Mouse (Mus musculus) frontal cortex, adult 2 months (tissue): ENCODE results near the gene Rasgef1b. TPM values are rescaled to one million over a fixed set of nuclear protein-coding genes. Genes with fewer than 3 reads are reported as not detected.

Experiments used
- DNase-seq, 2 experiments: peaks; one replicate each; pipeline ENCODE4 v3.0.0; 2022; ENCODE audit warnings: low spot score in 1 of 2; ENCODE audit errors: extremely low spot score in 1 of 2
- polyA plus RNA-seq: library from polyadenylated mRNA; depleted of rRNA; stranded (reverse); fragments of >200 nt; gene quantifications from 2 replicates; pipeline ENCODE4 v1.2.3, GENCODE M21; 2012

The Rasgef1b gene
- polyA plus RNA-seq, 1 experiment: 45.0 TPM

GRCm38 (mm10) chr5:99499404-99500089 lies 229.3 kb downstream of the Rasgef1b start:
- no peak for DNase-seq

- DNase-seq: no peak
These were observed 231.0 kb downstream of the Rasgef1b start for GRCm38 (mm10) chr5:99497856-99498255.

- no peak for DNase-seq
These were observed 231.7 kb downstream of the Rasgef1b start for GRCm38 (mm10) chr5:99496931-99497782.

- DNase-seq: no peak
These were observed 232.8 kb downstream of the Rasgef1b start for GRCm38 (mm10) chr5:99496157-99496453.

- no peak for DNase-seq
These were observed 233.3 kb downstream of the Rasgef1b start for GRCm38 (mm10) chr5:99495354-99496156.

GRCm38 (mm10) chr5:99493861-99494260 lies 235.0 kb downstream of the Rasgef1b start:
- no peak for DNase-seq

GRCm38 (mm10) chr5:99493017-99493416 lies 235.8 kb downstream of the Rasgef1b start:
- no peak for DNase-seq

- DNase-seq: no peak
These were observed 240.2 kb downstream of the Rasgef1b start for GRCm38 (mm10) chr5:99488479-99489158.

GRCm38 (mm10) chr5:99487009-99487858 lies 241.6 kb downstream of the Rasgef1b start:
- no peak for DNase-seq

GRCm38 (mm10) chr5:99483162-99483561 lies 245.7 kb downstream of the Rasgef1b start:
- DNase-seq: no peak

GRCm38 (mm10) chr5:99482524-99482923 lies 246.3 kb downstream of the Rasgef1b start:
- no peak for DNase-seq

- no peak for DNase-seq
These were observed 246.8 kb downstream of the Rasgef1b start for GRCm38 (mm10) chr5:99482016-99482415.

- DNase-seq: no peak
These were observed 248.5 kb downstream of the Rasgef1b start for GRCm38 (mm10) chr5:99480078-99481031.

GRCm38 (mm10) chr5:99479263-99480077 lies 249.4 kb downstream of the Rasgef1b start:
- DNase-seq: peak; percentile 33 to 61

GRCm38 (mm10) chr5:99478716-99479115 lies 250.1 kb downstream of the Rasgef1b start:
- no peak for DNase-seq

- no peak for DNase-seq
These were observed 251.4 kb downstream of the Rasgef1b start for GRCm38 (mm10) chr5:99477420-99477815.

- DNase-seq: no peak
These were observed 252.0 kb downstream of the Rasgef1b start for GRCm38 (mm10) chr5:99476640-99477419.
